Comparison of ENCODE assay signal across 8 mouse cellular contexts in the genomic region with DNA sequence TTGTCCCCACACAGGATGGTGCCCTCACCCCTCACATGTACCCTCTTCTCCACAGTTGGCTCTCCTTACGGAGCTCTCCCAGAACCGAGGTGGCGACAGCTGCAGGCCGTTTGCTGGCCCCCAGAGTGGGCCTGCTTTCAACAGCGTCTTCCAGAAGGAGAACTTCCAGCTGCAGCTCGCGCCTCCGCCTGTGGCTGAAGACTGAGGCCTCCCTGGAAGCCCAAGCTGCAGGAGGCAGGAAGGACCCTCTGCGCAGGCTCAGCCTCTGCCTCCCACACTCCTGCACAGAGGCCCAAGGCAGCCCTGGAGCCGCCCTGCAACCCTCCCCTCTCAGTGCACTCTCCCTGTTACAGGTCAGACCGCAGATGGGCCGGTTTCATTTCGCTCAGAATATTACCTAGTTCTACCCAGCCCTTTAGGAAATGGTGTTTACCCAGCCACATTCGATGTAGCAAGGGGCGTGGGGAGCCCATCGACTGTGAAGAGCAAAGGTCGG. TPM values are rescaled to one million over a fixed set of nuclear protein-coding genes. Genes with fewer than 3 reads are reported as not detected.
DNase-seq lines count a peak whose midpoint lies in the region; ATAC-seq and TF ChIP-seq lines count a peak whose summit lies in the region.

No protein-coding gene starts in this region.

- peaks cover 28 to 73% of the 10 kb centered on the region in 2 experiments for H3K4me1 ChIP-seq in CH12.LX (ENCODE audit: control insufficient read depth in 1 of 2, insufficient read depth in 2 of 2)
- H3K4me1 ChIP-seq in intestine, embryonic 15.5 days (replicated peaks), result peaks cover 27% of the 10 kb centered on the region
- H3K4me1 ChIP-seq in liver, embryonic 11.5 days (replicated peaks; ENCODE audit: control insufficient read depth, insufficient read depth, low read length), result peaks cover 8% of the 10 kb centered on the region; the same call in 1 of the 2 replicates
- 0 out of 2 replicates have a peak, but pooled peaks cover 3% of the 10 kb centered on the region for H3K4me1 ChIP-seq in neural tube, embryonic 14.5 days (ENCODE audit: control insufficient read depth, insufficient read depth, low read length)

- no peak for TF ChIP-seq POLR2A in CH12.LX (IDR thresholded peaks at IDR 0.05; ENCODE audit: low read depth, low read length)
- TF ChIP-seq POLR2A in brain, embryonic 14.5 days (IDR thresholded peaks at IDR 0.05; ENCODE audit: borderline replicate concordance, extremely low read depth, insufficient read depth, insufficient read length, poor library complexity, severe bottlenecking), result no peak

- peaks cover 0 to 16% of the 10 kb centered on the region in 2 experiments for H3K36me3 ChIP-seq in CH12.LX (replicated peaks in 1 of 2; ENCODE audit: control insufficient read depth in 1 of 2, insufficient read depth in 1 of 2, low read length in 1 of 2)
- H3K36me3 ChIP-seq in intestine, embryonic 15.5 days, result 0 out of 2 replicates have a peak, but pooled peaks cover 4% of the 10 kb centered on the region
- no peaks in the 10 kb centered on the region for H3K36me3 ChIP-seq in liver, embryonic 11.5 days (ENCODE audit: control insufficient read depth, insufficient read depth, low read length)
- no peaks in the 10 kb centered on the region; the same call in 1 of the 2 replicates for H3K36me3 ChIP-seq in neural tube, embryonic 14.5 days (ENCODE audit: control insufficient read depth, insufficient read depth, low read length)

- dilution Hi-C loops in CH12.LX (cut with MboI; ENCODE audit: extremely low pct_ligation_motif_present, extremely low pct_unique_long_range_greater_than_20kb, low sequenced_read_pairs), result no loop called here

- WGBS in intestine, embryonic 15.5 days, result 16% methylated on average over 17 of the region's 17 CpGs
- WGBS in liver, embryonic 11.5 days, result 44% methylated on average over 17 of the region's 17 CpGs
- WGBS in neural tube, embryonic 14.5 days, result 53% methylated on average over 17 of the region's 17 CpGs

- in situ Hi-C loops in CH12.LX (cut with MboI; ENCODE audit: low pct_ligation_motif_present, low pct_unique_long_range_greater_than_20kb, low sequenced_read_pairs), result no loop called here

- ATAC-seq in intestine, embryonic 15.5 days, result peak; percentile 95
- ATAC-seq in liver, embryonic 11.5 days (replicated peaks; ENCODE audit: low FRiP score), result peak; percentile 61
- peak; percentile 53; the same call in 1 of the 2 replicates for ATAC-seq in neural tube, embryonic 14.5 days (ENCODE audit: low read depth)

- no peak for DNase-seq in CH12.LX (ENCODE audit: extremely low read depth)
- peak; percentile 36 for DNase-seq in brain, embryonic 14.5 days (ENCODE audit: low read depth)
- peak; percentile 51 to 74 for DNase-seq in gastrocnemius, postnatal 4 days (ENCODE audit: low spot score in 2 of 2)
- no peak for DNase-seq in liver, embryonic 11.5 days (ENCODE audit: low spot score)
- no peak for DNase-seq in cerebellum, adult 11 months
- no peak for DNase-seq in cerebellum, postnatal 14 days

- no peaks in the 10 kb centered on the region for H3K79me2 ChIP-seq in CH12.LX (replicated peaks; ENCODE audit: control insufficient read depth, extremely low read depth, insufficient read depth, poor library complexity, severe bottlenecking)

- no peak overlapping the region for H3K9ac ChIP-seq in CH12.LX (ENCODE audit: insufficient read depth, low read depth)
- peak overlapping the region; percentile 31 for H3K9ac ChIP-seq in intestine, embryonic 15.5 days
- no peak overlapping the region for H3K9ac ChIP-seq in liver, embryonic 11.5 days (ENCODE audit: low read depth, low read length)
- H3K9ac ChIP-seq in neural tube, embryonic 14.5 days (replicated peaks; ENCODE audit: low read depth, low read length), result 0 out of 2 replicates have a peak overlapping the region, but pooled peaks have one; percentile 7

- no peak for TF ChIP-seq RAD21 in CH12.LX (IDR thresholded peaks at IDR 0.05; ENCODE audit: low read depth, low read length)

- H3K4me2 ChIP-seq in CH12.LX (ENCODE audit: insufficient read depth, low read depth, poor library complexity, severe bottlenecking), result no peak overlapping the region
- H3K4me2 ChIP-seq in intestine, embryonic 15.5 days (replicated peaks), result peak overlapping the region; percentile 53
- peak overlapping the region; percentile 36 for H3K4me2 ChIP-seq in liver, embryonic 11.5 days
- no peak overlapping the region for H3K4me2 ChIP-seq in neural tube, embryonic 14.5 days (ENCODE audit: low read depth, low read length)

- TF ChIP-seq EP300 in CH12.LX (IDR thresholded peaks at IDR 0.05; ENCODE audit: low read length), result no peak

- no peak overlapping the region for H3K27ac ChIP-seq in CH12.LX (ENCODE audit: insufficient read depth, low read depth)
- peak overlapping the region; percentile 90 for H3K27ac ChIP-seq in intestine, embryonic 15.5 days
- H3K27ac ChIP-seq in liver, embryonic 11.5 days (ENCODE audit: low read depth, low read length), result peak overlapping the region; percentile 57; the same call in 1 of the 2 replicates
- H3K27ac ChIP-seq in neural tube, embryonic 14.5 days (ENCODE audit: low read depth, low read length), result peak overlapping the region; percentile 39; the same call in 1 of the 2 replicates

- peak overlapping the region in 1 of 3 experiments; percentile 26 for H3K4me3 ChIP-seq in CH12.LX (replicated peaks in 1 of 3; ENCODE audit: low read depth in 2 of 3, low read length in 2 of 3, poor library complexity in 1 of 3)
- peak overlapping the region; percentile 19 for H3K4me3 ChIP-seq in intestine, embryonic 15.5 days (replicated peaks)
- H3K4me3 ChIP-seq in liver, embryonic 11.5 days (ENCODE audit: low read depth, low read length), result no peak overlapping the region
- no peak overlapping the region for H3K4me3 ChIP-seq in neural tube, embryonic 14.5 days (ENCODE audit: low read depth, low read length)

- TF ChIP-seq CTCF in CH12.LX (conservative IDR thresholded peaks at IDR 0.05 in 1 of 2, IDR thresholded peaks at IDR 0.05 in 1 of 2; ENCODE audit: low read depth in 2 of 2, low read length in 2 of 2), result no peak
- TF ChIP-seq CTCF in brain, embryonic 14.5 days (IDR thresholded peaks at IDR 0.05; ENCODE audit: borderline replicate concordance, extremely low read depth, insufficient read depth, insufficient read length), result no peak

- H3K27me3 ChIP-seq in CH12.LX (replicated peaks), result no peaks in the 10 kb centered on the region
- H3K27me3 ChIP-seq in intestine, embryonic 15.5 days (replicated peaks), result no peaks in the 10 kb centered on the region
- H3K27me3 ChIP-seq in liver, embryonic 11.5 days (replicated peaks; ENCODE audit: control insufficient read depth, insufficient read depth, low read length), result no peaks in the 10 kb centered on the region
- no peaks in the 10 kb centered on the region for H3K27me3 ChIP-seq in neural tube, embryonic 14.5 days (ENCODE audit: control insufficient read depth, insufficient read depth, low read length)

- H3K9me3 ChIP-seq in CH12.LX (replicated peaks; ENCODE audit: low read length), result no peaks in the 10 kb centered on the region
- no peaks in the 10 kb centered on the region for H3K9me3 ChIP-seq in intestine, embryonic 15.5 days
- no peaks in the 10 kb centered on the region for H3K9me3 ChIP-seq in liver, embryonic 11.5 days (ENCODE audit: control insufficient read depth, low read length)
- no peaks in the 10 kb centered on the region for H3K9me3 ChIP-seq in neural tube, embryonic 14.5 days (ENCODE audit: control insufficient read depth, low read length)

TF ChIP-seq in CH12.LX, 34 proteins besides CTCF, POLR2A, EP300 and RAD21:
- TF ChIP-seq JUN (IDR thresholded peaks at IDR 0.05; ENCODE audit: insufficient read depth, low read depth, low read length) (no peak), NRF1 (IDR thresholded peaks at IDR 0.05; ENCODE audit: low read depth, low read length) (peak; percentile 71), BHLHE40 (IDR thresholded peaks at IDR 0.05; ENCODE audit: low read depth, low read length) (no peak)

RNA-seq across cellular contexts. Expression of gene 2510009E07Rik, which starts 50.4 kb away (rescaled TPM):
- not detected in 2 replicates for total RNA-seq in CH12.LX (2012; rRNA removed)
- total RNA-seq in CH12.LX (2014; rRNA removed), result not detected in 2 replicates
- not detected in 2 replicates for polyA plus RNA-seq in CH12.LX (2012; ENCODE audit: insufficient read length, low read depth)
- polyA plus RNA-seq in brain, embryonic 14.5 days (2012; rRNA removed), result 36.0 and 57.0 TPM in 2 replicates
- 10 to 100 TPM; 39.7 to 44.2 TPM for total RNA-seq in gastrocnemius, postnatal 4 days (2021)
- polyA plus RNA-seq in intestine, embryonic 15.5 days (2015; fragmentation: Nextera tagmentation; extraction: Ambion mirVana), result 17.6 and 17.9 TPM in 2 replicates
- polyA plus RNA-seq in liver, embryonic 11.5 days (2014; fragmentation: Nextera tagmentation; extraction: Ambion mirVana), result 5.6 and 5.7 TPM in 2 replicates
- polyA plus RNA-seq in neural tube, embryonic 14.5 days (2014; fragmentation: Nextera tagmentation; extraction: Ambion mirVana), result 43.7 and 51.5 TPM in 2 replicates

Comparison
In these comparisons a context has a peak if more than half of its experiments do, and no peak if none do; other contexts are left out.
1. DNase-seq: peak in brain, embryonic 14.5 days (single experiment) and gastrocnemius, postnatal 4 days (2 of 2); none in CH12.LX (single experiment), liver, embryonic 11.5 days (single experiment), cerebellum, adult 11 months (single experiment) and cerebellum, postnatal 14 days (0 of 2).
2. H3K4me2 ChIP-seq: peak in intestine, embryonic 15.5 days (single experiment) and liver, embryonic 11.5 days (single experiment); none in CH12.LX (single experiment) and neural tube, embryonic 14.5 days (single experiment).
3. H3K9ac ChIP-seq: peak in intestine, embryonic 15.5 days (single experiment) and neural tube, embryonic 14.5 days (single experiment); none in CH12.LX (single experiment) and liver, embryonic 11.5 days (single experiment).
4. Peak in every context shown above with its lines, with median percentiles within 50 percentile points of each other: ATAC-seq.